Mouse (Mus musculus) myocyte (in vitro differentiated cells): ENCODE results near the gene Lats2.

Source experiments
- MAX ChIP-seq: IDR thresholded peaks from one replicate; pipeline ENCODE4 v1.6.1; 2011; ENCODE audit warnings: low read depth, mild to moderate bottlenecking, control low read depth
- POLR2A ChIP-seq: IDR thresholded peaks from one replicate; pipeline ENCODE4 v1.6.1; 2011; ENCODE audit warnings: low read depth, mild to moderate bottlenecking, control low read depth, moderate library complexity; ENCODE audit not compliant: insufficient read length

GRCm38 (mm10) chr14:57758237-57758636 lies at the start of gene Lats2:
- no peak for TF ChIP-seq POLR2A
- TF ChIP-seq MAX, result no peak
